Mouse (Mus musculus) effector memory CD4-positive, alpha-beta T cell, adult 7 months (primary cell): ENCODE data around the gene Tpd52l2. TPM values are rescaled to one million over a fixed set of nuclear protein-coding genes. Genes with fewer than 3 reads are reported as not detected.

Source experiments
- polyA plus RNA-seq: library from polyadenylated mRNA; unstranded; fragments of 100-300 nt; shearing (Covaris generic); gene quantifications from one replicate; pipeline ENCODE4 v1.2.1, GENCODE M21; 2017

Tpd52l2 gene
- polyA plus RNA-seq = 106 TPM

GRCm38 (mm10) chr2:181496831-181497547 is at the start of gene Tpd52l2:
Gene Tpd52l2, plus strand, starts transcription at chr2:181497142.

DNA sequence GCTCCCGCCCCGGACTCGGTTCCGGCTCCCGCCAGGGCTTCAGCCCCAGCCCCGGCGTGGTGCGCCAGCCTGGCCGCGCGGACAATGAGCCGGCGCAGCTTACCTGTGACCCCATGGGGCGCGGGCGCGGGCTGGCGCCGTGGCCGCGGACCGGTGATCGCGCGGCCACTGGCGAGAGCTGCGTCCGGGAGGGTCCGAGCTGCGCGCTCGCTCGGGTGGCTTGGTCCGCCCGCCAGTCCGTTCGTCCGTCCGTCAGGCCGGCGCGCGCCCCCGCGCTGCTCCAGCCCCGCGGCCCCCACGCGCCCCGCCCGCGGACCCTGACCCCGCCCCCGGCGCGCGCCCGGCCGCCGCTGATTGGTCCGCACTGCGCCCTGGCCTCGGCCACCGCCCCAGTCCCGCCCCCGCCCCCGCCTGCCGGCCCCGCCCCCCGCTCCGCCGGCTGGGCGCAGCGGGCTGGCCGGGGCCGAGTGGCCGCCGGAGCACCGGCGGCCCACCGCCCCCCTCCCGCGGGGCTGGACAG is 37.7 kb upstream of the Tpd52l2 start, which contains the start of gene Zbtb46:
Gene Zbtb46 (minus strand): TSS at position 274 of the 520 bp plus-strand sequence.

DNA sequence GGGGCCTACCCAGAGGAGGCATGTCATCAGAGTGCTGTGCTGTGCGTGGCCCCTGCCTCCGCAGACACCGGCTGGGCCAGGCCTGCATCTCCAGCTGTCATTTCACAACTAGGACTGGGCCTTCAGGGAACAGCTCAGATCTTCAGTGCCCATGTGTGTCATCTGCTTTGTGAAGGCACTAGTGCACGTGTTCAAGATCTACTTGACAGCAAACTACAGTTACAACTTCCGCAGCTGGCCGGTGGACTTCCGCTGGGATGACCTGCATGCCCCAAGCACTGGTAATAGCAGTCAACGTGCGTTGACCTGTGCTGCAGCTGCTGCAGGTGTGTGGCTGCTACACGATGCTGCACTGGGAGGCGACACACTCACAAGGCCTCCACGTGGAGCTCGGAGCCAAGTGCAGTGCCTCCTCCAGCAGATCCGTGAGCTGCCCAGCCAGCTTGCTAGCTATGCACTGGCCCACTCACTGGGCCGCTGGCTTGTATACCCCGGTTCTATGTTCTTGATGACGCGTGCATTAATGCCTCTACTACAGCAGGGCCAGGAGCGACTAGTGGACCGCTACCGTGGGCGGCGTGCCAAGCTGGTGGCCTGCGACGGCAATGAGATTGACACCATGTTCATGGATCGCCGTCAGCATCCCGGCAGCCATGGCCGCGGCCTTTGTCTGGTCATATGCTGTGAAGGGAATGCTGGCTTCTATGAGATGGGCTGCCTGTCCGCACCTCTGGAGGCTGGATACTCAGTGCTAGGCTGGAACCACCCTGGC is 3.6 kb upstream of the Tpd52l2 start, which contains the start of gene Abhd16b:
Gene Abhd16b (plus strand): TSS at position 51 of the 772 bp plus-strand sequence.

DNA sequence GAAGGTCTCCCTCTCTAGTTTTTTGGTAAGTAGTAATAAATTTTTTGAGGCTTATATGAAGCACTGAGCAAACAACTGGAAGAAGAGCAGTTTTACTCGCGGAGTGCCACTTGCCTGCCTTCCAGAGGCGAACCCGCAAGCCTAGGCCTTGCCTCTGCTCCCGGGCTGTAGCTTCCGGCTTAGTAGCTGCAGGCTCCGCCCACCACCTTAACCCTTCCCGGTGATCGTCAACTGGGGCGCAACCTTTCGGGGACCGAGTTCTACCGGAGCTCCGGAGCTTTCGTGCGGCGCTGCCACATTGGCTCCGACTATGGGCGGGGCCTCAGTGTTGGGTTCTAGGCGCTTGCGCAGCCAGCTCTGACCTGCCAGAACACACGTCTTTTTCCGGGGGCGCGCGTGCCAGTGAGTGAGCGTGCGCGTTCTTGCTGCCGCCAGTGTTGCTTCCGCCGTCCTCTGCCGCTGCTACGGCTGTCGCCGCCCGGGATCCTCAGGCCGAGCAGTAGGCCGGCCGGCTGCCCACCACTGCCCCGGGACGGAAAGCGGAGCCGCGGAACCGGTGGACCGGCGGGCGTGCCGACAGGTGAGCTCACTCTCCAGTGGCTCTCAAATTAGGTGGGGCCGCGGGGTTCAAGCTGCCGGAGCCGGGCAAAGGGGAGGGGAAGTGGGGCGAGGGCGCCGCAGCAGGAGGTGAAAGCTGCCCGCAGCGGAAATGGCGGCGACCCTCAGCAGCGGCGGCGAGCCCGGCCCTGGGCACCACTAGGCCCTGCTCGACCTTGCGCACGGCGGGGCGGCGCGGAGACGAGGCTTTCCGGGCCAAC is 23.4 kb downstream of the Tpd52l2 start, which contains the start of gene Dnajc5:
Gene Dnajc5 (plus strand): TSS at position 368 of the 818 bp plus-strand sequence.

Other genes with a start within 250 kb of the Tpd52l2 start
- gene Gmeb2, start 209.1 kb upstream of the Tpd52l2 start, polyA plus RNA-seq = 30.3 TPM
- not detected for gene Stmn3, start 182.6 kb upstream of the Tpd52l2 start, polyA plus RNA-seq
- 74.3 TPM for gene Rtel1, start 177.4 kb upstream of the Tpd52l2 start, polyA plus RNA-seq
- gene Zgpat, start 132.2 kb upstream of the Tpd52l2 start, polyA plus RNA-seq = 104 TPM
- gene Arfrp1, start 131.7 kb upstream of the Tpd52l2 start, polyA plus RNA-seq = 124 TPM
- gene Lime1, start 117.1 kb upstream of the Tpd52l2 start, polyA plus RNA-seq = 350 TPM
- 33.2 TPM for gene Zbtb46, start 37.7 kb upstream of the Tpd52l2 start, polyA plus RNA-seq
- not detected for gene Abhd16b, start 3.9 kb upstream of the Tpd52l2 start, polyA plus RNA-seq
- gene Dnajc5, start 23.3 kb downstream of the Tpd52l2 start, polyA plus RNA-seq = 146 TPM
- 104 TPM for gene Uckl1, start 87.8 kb downstream of the Tpd52l2 start, polyA plus RNA-seq
- 96.9 TPM for gene Prpf6, start 94.7 kb downstream of the Tpd52l2 start, polyA plus RNA-seq
- 26.8 TPM for gene Zfp512b, start 95.7 kb downstream of the Tpd52l2 start, polyA plus RNA-seq
- gene Samd10, start 102.1 kb downstream of the Tpd52l2 start, polyA plus RNA-seq = 12.5 TPM
- not detected for gene Gm29797, start 159.9 kb downstream of the Tpd52l2 start, polyA plus RNA-seq
- 0.32 TPM for gene Sox18, start 174.5 kb downstream of the Tpd52l2 start, polyA plus RNA-seq
- 25.3 TPM for gene Tcea2, start 183.2 kb downstream of the Tpd52l2 start, polyA plus RNA-seq
- gene Rgs19, start 196.8 kb downstream of the Tpd52l2 start, polyA plus RNA-seq = 118 TPM
- not detected for gene Lkaaear1, start 201.3 kb downstream of the Tpd52l2 start, polyA plus RNA-seq
- not detected for gene Oprl1, start 217.9 kb downstream of the Tpd52l2 start, polyA plus RNA-seq